Mouse (Mus musculus): ENCODE measurements around the gene Gm21394.
"Not testable (repeated sequence)": the region's sequence is repeated elsewhere in the genome, so short reads cannot be mapped to it uniquely, and the experiment has no call there.

Gene Gm21394
- long read RNA-seq, experiment 1: 0 reads
- long read RNA-seq, experiment 2: 0 reads

DNA sequence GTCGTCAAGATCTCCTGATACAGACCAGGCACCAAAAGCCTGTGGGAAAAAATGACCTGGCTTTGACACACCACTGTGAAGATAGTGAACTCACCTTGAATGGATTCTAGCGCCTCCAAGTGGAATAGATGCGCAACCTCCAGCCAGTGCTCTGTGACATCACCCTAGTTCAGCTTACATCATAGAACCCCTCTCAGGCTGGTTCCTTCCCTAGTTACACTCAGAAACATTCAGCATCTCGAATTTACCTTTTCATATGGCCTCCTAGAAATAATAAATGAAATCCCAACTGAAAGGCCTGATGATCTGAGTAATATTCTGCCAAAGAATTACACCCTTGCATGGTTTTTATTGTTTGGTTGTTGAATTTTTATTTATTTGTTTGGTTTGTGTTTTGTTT is at the start of gene Gm21394:
Gm21394 (minus strand) TSS at position 101 of the 400 bp plus-strand sequence.
- intact Hi-C loops (cut with DNase I): not testable (repeated sequence)

Measured in adrenal gland (tissue).